Mouse (Mus musculus): Measurements from ENCODE around the gene Crybg3. TPM values are rescaled to one million over a fixed set of nuclear protein-coding genes. Genes with fewer than 3 reads are reported as not detected.

Gene Crybg3
- total and polyA plus RNA-seq, 3 experiments = 2.7 to 5.0 (median 2.8) TPM

DNA sequence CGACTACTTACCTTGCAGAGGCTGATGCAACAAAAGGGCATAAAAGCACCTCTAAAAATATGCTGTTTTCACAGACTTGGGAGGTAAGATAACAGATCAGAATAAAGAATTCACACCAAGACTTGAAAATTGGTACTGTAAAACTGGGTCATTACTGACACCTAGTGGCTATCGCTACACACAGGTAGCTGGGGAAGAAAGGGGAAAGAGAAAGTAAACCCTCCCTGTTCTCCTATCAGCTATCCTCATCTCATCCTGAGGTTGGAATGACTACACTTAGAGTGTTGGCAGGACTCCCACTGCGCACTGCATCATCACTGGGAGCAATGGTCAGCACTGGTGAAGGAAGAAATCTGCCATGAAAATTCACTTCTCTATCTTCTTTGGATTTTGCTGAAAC, 16.4 kb upstream of the Crybg3 start (continued):
- no peak for TF ChIP-seq MAFK (IDR thresholded peaks at IDR 0.05; ENCODE audit: insufficient replicate concordance, low read length)

DNA sequence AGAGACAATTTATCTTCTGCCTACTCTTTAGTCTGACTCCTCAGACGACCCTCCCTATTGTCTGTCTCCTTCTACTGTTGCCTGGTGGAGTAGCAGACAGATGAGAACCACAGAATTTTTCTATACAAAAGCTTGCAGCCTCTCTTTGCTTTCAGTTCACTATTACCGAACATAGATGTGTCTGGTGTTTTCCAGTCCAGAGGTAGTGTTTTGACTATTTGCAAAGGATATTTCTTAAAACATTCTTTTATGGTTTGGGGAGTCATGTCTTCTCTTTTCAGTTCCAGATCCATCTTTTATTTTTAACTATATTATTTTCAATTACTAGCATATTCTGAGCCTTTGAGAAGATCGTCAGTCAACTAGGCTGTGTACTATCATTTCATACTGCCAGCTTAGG, 14.9 kb upstream of the Crybg3 start:
- H3K9ac ChIP-seq (ENCODE audit: insufficient read depth, low read depth) = peak overlapping the region; percentile 59; the same call in 1 of the 2 replicates

DNA sequence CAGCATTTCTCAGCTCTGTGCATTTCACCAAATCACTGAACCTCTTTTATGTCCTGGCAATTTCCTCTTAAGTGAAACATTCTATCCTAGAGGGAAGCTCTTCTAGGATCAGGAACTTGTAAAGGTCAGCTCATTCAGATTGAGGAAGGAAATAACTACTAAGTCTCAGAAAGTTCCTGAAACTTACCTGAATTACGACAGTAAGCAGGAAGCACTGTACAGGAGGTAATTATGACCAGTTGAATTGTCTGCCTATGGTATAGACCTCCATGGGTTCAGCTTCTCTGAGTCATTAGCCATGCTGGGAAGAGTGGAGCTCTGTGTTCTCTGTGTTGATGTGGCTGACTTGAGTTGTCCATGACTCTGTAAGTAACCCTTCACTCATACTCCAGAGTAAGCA, 10.0 kb upstream of the Crybg3 start:
- in situ Hi-C loops (cut with MboI; ENCODE audit: low pct_ligation_motif_present, low pct_unique_long_range_greater_than_20kb, low sequenced_read_pairs) = loop anchor here (10.0 kb wide), 1 partner anchor 76 kb away; no protein-coding TSS in a partner anchor
- TF ChIP-seq IRF4 (IDR thresholded peaks at IDR 0.05; ENCODE audit: low read depth, low read length) (no peak), ZNF384 (IDR thresholded peaks at IDR 0.05; ENCODE audit: low read depth, low read length) (no peak), SIN3A (IDR thresholded peaks at IDR 0.05; ENCODE audit: low read length) (no peak), BHLHE40 (IDR thresholded peaks at IDR 0.05; ENCODE audit: low read depth, low read length) (no peak), JUND (conservative IDR thresholded peaks at IDR 0.05; ENCODE audit: low read depth, low read length) (no peak), POLR2AphosphoS2 (IDR thresholded peaks at IDR 0.05; ENCODE audit: low read depth, low read length) (no peak), PAX5 (IDR thresholded peaks at IDR 0.05; ENCODE audit: low read length) (no peak), NRF1 (IDR thresholded peaks at IDR 0.05; ENCODE audit: low read depth, low read length) (no peak), MAZ (IDR thresholded peaks at IDR 0.05; ENCODE audit: low read depth, low read length) (no peak), HCFC1 (IDR thresholded peaks at IDR 0.05; ENCODE audit: low read depth, low read length) (no peak), ETS1 (conservative IDR thresholded peaks at IDR 0.05; ENCODE audit: low read depth, low read length) (no peak), KAT2A (IDR thresholded peaks at IDR 0.05; ENCODE audit: insufficient replicate concordance, low read length) (no peak), CTCF (conservative IDR thresholded peaks at IDR 0.05 in 1 of 2, IDR thresholded peaks at IDR 0.05 in 1 of 2; ENCODE audit: low read depth in 2 of 2, low read length in 2 of 2) (no peak), CHD1 (IDR thresholded peaks at IDR 0.05; ENCODE audit: low read depth, low read length) (no peak), SMC3 (IDR thresholded peaks at IDR 0.05; ENCODE audit: low read depth, low read length) (no peak), NELFE (IDR thresholded peaks at IDR 0.05; ENCODE audit: low read depth, low read length) (no peak)

More for the DNA sequence above, 14.9 kb upstream of the Crybg3 start:
- peak; percentile 37 for DNase-seq (ENCODE audit: extremely low read depth)
- dilution Hi-C loops (cut with MboI; ENCODE audit: extremely low pct_ligation_motif_present, extremely low pct_unique_long_range_greater_than_20kb, low sequenced_read_pairs) (no loop called here), in situ Hi-C loops (cut with MboI; ENCODE audit: low pct_ligation_motif_present, low pct_unique_long_range_greater_than_20kb, low sequenced_read_pairs) (loop anchor here (5.0 to 10.0 kb wide), 3 partner anchors 81 to 193 kb away; no protein-coding TSS in a partner anchor)
- no peak overlapping the region for H3K27ac ChIP-seq (ENCODE audit: insufficient read depth, low read depth)
- H3K27me3 ChIP-seq (replicated peaks) = no peaks in the 10 kb centered on the region
- H3K4me1 ChIP-seq (ENCODE audit: control insufficient read depth in 1 of 2, insufficient read depth in 2 of 2) = peaks cover 0 to 34% of the 10 kb centered on the region in 2 experiments; a peak in 2 of 4 replicates
- H3K79me2 ChIP-seq (replicated peaks; ENCODE audit: control insufficient read depth, extremely low read depth, insufficient read depth, poor library complexity, severe bottlenecking) = no peaks in the 10 kb centered on the region
- peak overlapping the region; percentile 56; the same call in 1 of the 2 replicates for H3K4me2 ChIP-seq (ENCODE audit: insufficient read depth, low read depth, poor library complexity, severe bottlenecking)
- no peaks in the 10 kb centered on the region for H3K36me3 ChIP-seq (replicated peaks in 1 of 2; ENCODE audit: control insufficient read depth in 1 of 2, insufficient read depth in 1 of 2, low read length in 1 of 2)
- H3K4me3 ChIP-seq (replicated peaks in 1 of 3; ENCODE audit: low read depth in 2 of 3, low read length in 2 of 3, poor library complexity in 1 of 3) = peak overlapping the region in 1 of 3 experiments; percentile 8
- TF ChIP-seq KAT2A (IDR thresholded peaks at IDR 0.05; ENCODE audit: insufficient replicate concordance, low read length) (no peak), TBP (conservative IDR thresholded peaks at IDR 0.05; ENCODE audit: low read depth, low read length) (no peak), BHLHE40 (IDR thresholded peaks at IDR 0.05; ENCODE audit: low read depth, low read length) (0 out of 2 replicates have a peak, but pooled peaks have one; percentile 15), GABPA (IDR thresholded peaks at IDR 0.05; ENCODE audit: insufficient replicate concordance, low read depth, low read length) (no peak), ETS1 (conservative IDR thresholded peaks at IDR 0.05; ENCODE audit: low read depth, low read length) (no peak; the same call in 1 of the 2 replicates), SIN3A (IDR thresholded peaks at IDR 0.05; ENCODE audit: low read length) (0 out of 2 replicates have a peak, but pooled peaks have one; percentile 27), EP300 (IDR thresholded peaks at IDR 0.05; ENCODE audit: low read length) (peak; percentile 58; the same call in 1 of the 2 replicates), MEF2A (IDR thresholded peaks at IDR 0.05; ENCODE audit: borderline replicate concordance, low read depth, low read length) (0 out of 2 replicates have a peak, but pooled peaks have one; percentile 18), IRF4 (IDR thresholded peaks at IDR 0.05; ENCODE audit: low read depth, low read length) (peak; percentile 77), RAD21 (IDR thresholded peaks at IDR 0.05; ENCODE audit: low read depth, low read length) (peak; percentile 55), CHD1 (IDR thresholded peaks at IDR 0.05; ENCODE audit: low read depth, low read length) (0 out of 2 replicates have a peak, but pooled peaks have one; percentile 56), JUND (conservative IDR thresholded peaks at IDR 0.05; ENCODE audit: low read depth, low read length) (peak; percentile 38; the same call in 1 of the 2 replicates), CTCF (conservative IDR thresholded peaks at IDR 0.05 in 1 of 2, IDR thresholded peaks at IDR 0.05 in 1 of 2; ENCODE audit: low read depth in 2 of 2, low read length in 2 of 2) (peak in 1 of 2 experiments; percentile 48; a peak in 2 of 4 replicates), SMC3 (IDR thresholded peaks at IDR 0.05; ENCODE audit: low read depth, low read length) (peak; percentile 46)
- no peaks in the 10 kb centered on the region for H3K9me3 ChIP-seq (replicated peaks; ENCODE audit: low read length)

More for the DNA sequence above, 10.0 kb upstream of the Crybg3 start:
- Histone ChIP-seq H3K36me3 (replicated peaks in 1 of 2; ENCODE audit: control insufficient read depth in 1 of 2, insufficient read depth in 1 of 2, low read length in 1 of 2) (no peaks in the 10 kb centered on the region), H3K27me3 (replicated peaks) (no peaks in the 10 kb centered on the region), H3K4me2 (ENCODE audit: insufficient read depth, low read depth, poor library complexity, severe bottlenecking) (no peak overlapping the region), H3K9me3 (replicated peaks; ENCODE audit: low read length) (no peaks in the 10 kb centered on the region), H3K9ac (ENCODE audit: insufficient read depth, low read depth) (no peak overlapping the region), H3K4me3 (replicated peaks in 1 of 3; ENCODE audit: low read depth in 2 of 3, low read length in 2 of 3, poor library complexity in 1 of 3) (no peak overlapping the region), H3K79me2 (replicated peaks; ENCODE audit: control insufficient read depth, extremely low read depth, insufficient read depth, poor library complexity, severe bottlenecking) (no peaks in the 10 kb centered on the region), H3K4me1 (ENCODE audit: control insufficient read depth in 1 of 2, insufficient read depth in 2 of 2) (peaks cover 2 to 7% of the 10 kb centered on the region in 2 experiments; a peak in 3 of 4 replicates), H3K27ac (ENCODE audit: insufficient read depth, low read depth) (no peak overlapping the region)
- no peak for DNase-seq (ENCODE audit: extremely low read depth)
- dilution Hi-C loops (cut with MboI; ENCODE audit: extremely low pct_ligation_motif_present, extremely low pct_unique_long_range_greater_than_20kb, low sequenced_read_pairs) = no loop called here
